Mouse (Mus musculus) cerebellum, adult 2 months (tissue): ENCODE results near the gene Dnajc11. TPM values are rescaled to one million over a fixed set of nuclear protein-coding genes. Genes with fewer than 3 reads are reported as not detected.
A peak's percentile ranks its signal among the peaks of the same experiment; 100 is the strongest.

Experiments used
- DNase-seq, 2 experiments: peaks; one replicate each; pipeline ENCODE4 v3.0.0; 2021
- H3K27ac ChIP-seq: fragments of 200-500 bp; 2 replicates; pipeline ENCODE4 v1.5.1; 2012; ENCODE audit warnings: low read length, control low read depth, inconsistent platforms; ENCODE audit not compliant: insufficient read depth
- H3K27me3 ChIP-seq: fragments of 200-500 bp; 2 replicates; pipeline ENCODE4 v1.6.1; 2012; ENCODE audit warnings: inconsistent platforms, mild to moderate bottlenecking, low read length, moderate library complexity; ENCODE audit not compliant: control insufficient read depth, insufficient read depth
- H3K4me1 ChIP-seq: fragments of 200-500 bp; 2 replicates; pipeline ENCODE4 v1.6.1; 2011; ENCODE audit warnings: low read length; ENCODE audit not compliant: control insufficient read depth, insufficient read depth
- H3K4me3 ChIP-seq: fragments of 200-500 bp; replicated peaks from 2 replicates; pipeline ENCODE3; 2011; ENCODE audit warnings: mild to moderate bottlenecking, low read depth, low read length, control low read depth; ENCODE audit not compliant: insufficient read depth
- CTCF ChIP-seq: fragments of 200-500 bp; IDR thresholded peaks from 2 replicates; pipeline ENCODE4 v1.5.1; 2011; ENCODE audit warnings: low read depth, mild to moderate bottlenecking, control low read depth, low read length, moderate library complexity, borderline replicate concordance; ENCODE audit not compliant: insufficient read depth
- POLR2A ChIP-seq: fragments of 200-500 bp; IDR thresholded peaks from 2 replicates; pipeline ENCODE4 v1.6.1; 2011; ENCODE audit warnings: low read length, control low read depth, borderline replicate concordance; ENCODE audit not compliant: insufficient read depth
- WGBS: fragments of 180-500 bp; shearing (Covaris S2); methylation state at CpG from one replicate; pipeline ENCODE4 v1.1.7; 2018; 5-methylcytosine and 5-hydroxymethylcytosine counted together
- polyA plus RNA-seq: library from polyadenylated mRNA; depleted of rRNA; stranded (reverse); fragments of >200 nt; gene quantifications from 2 replicates; pipeline ENCODE4 v1.2.3, GENCODE M21; 2012

Gene Dnajc11
- polyA plus RNA-seq, 1 experiment: 77.0 TPM

DNA sequence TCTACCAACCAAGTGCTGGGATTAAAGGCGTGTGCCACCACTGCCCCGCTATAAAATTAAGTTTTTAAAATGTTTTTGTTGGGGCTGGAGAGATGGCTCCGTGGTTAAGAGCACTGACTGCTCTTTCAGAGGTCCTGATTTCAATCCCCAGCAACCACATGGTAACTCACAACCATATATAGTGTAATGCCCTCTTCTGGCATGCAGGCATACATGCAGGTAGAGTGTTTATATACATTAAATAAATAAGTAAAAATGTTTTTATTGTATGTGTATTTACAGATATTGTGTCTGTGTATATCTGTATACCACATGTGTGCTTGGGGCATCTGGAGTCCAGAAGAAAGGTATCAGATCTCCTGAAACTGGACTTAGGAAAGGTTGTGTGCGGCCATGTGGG, 67.8 kb downstream of the Dnajc11 start:
- Histone ChIP-seq H3K4me1 (no peaks in the 10 kb centered on the region; the same call in 1 of the 2 replicates), H3K27me3 (no peaks in the 10 kb centered on the region), H3K4me3 (no peak overlapping the region), H3K27ac (no peak overlapping the region)
- WGBS: 69% methylated on average over 4 of the region's 4 CpGs
- TF ChIP-seq CTCF (no peak), POLR2A (no peak)
- no peak for DNase-seq

DNA sequence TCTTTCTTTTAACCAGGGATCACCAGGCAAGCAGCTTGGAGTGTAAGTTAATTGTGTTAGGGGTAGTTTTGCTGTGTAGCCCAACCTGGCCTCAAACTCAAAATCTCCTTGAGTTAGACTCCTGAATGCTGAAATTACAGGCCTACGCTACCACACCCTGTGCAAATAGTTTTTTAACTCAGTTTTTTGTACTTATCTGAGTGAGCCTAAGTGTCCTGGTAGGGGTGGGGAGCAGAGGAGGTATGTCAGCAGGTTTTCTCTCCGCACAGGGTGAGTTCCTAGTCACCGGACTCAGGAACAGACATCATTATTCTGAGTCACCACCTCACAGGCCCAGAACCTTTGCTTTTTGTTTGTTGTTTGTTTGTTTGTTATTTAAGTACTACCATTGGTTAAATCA, 68.6 kb downstream of the Dnajc11 start:
- H3K27me3 ChIP-seq: no peaks in the 10 kb centered on the region
- DNase-seq: no peak
- 96% methylated on average over 3 of the region's 3 CpGs for WGBS
- TF ChIP-seq POLR2A (no peak), CTCF (no peak)
- H3K4me3 ChIP-seq: no peak overlapping the region
- no peaks in the 10 kb centered on the region; the same call in 1 of the 2 replicates for H3K4me1 ChIP-seq
- no peak overlapping the region for H3K27ac ChIP-seq

DNA sequence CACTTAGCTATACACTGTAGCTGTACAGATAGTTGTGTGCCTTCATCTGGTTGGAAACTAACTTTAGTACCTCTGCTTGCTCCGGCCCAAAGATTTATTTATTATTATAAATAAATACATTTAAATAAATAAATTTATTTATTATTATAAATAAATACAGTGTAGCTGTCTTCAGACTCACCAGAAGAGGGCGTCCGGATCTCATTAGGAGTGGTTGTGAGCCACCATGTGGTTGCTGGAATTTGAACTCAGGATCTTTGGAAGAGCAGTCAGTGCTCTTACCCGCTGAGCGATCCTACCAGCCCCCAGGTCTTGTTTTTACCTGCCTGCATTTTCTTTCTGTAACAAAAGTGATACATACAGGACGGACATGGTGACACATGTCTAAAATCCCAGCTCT, 72.6 kb downstream of the Dnajc11 start:
- H3K4me3 ChIP-seq: no peak overlapping the region
- no peak for DNase-seq
- no peak overlapping the region for H3K27ac ChIP-seq
- TF ChIP-seq CTCF: peak; percentile 10; the same call in 1 of the 2 replicates
- no peak for TF ChIP-seq POLR2A
- H3K27me3 ChIP-seq: no peaks in the 10 kb centered on the region
- H3K4me1 ChIP-seq: peaks cover 5% of the 10 kb centered on the region
- 81% methylated on average over 6 of the region's 6 CpGs for WGBS

DNA sequence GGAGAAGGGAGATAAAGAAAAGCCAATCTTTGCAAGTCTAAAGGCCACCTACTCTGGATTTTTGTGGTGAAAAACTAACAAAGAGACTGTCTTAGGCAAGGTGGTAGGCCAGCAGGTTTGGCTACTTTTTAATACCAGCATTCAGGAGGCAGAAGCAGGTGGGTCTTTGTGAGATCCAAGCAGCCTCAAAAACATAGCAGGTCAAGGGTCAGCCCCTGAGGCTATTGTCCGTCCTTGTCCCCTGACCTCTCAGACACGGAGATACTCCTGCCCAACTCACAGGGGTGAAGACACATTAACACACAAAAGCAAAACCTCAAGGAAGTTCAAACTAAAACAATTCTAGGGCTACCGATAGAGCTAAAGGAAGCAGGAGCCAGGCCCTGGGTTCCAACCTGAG, 73.3 kb downstream of the Dnajc11 start:
- TF ChIP-seq POLR2A (no peak), CTCF (no peak)
- H3K27ac ChIP-seq: no peak overlapping the region
- 71% methylated on average over 3 of the region's 3 CpGs for WGBS
- H3K4me3 ChIP-seq: no peak overlapping the region
- no peaks in the 10 kb centered on the region for H3K27me3 ChIP-seq
- DNase-seq: no peak
- peaks cover 5% of the 10 kb centered on the region for H3K4me1 ChIP-seq

DNA sequence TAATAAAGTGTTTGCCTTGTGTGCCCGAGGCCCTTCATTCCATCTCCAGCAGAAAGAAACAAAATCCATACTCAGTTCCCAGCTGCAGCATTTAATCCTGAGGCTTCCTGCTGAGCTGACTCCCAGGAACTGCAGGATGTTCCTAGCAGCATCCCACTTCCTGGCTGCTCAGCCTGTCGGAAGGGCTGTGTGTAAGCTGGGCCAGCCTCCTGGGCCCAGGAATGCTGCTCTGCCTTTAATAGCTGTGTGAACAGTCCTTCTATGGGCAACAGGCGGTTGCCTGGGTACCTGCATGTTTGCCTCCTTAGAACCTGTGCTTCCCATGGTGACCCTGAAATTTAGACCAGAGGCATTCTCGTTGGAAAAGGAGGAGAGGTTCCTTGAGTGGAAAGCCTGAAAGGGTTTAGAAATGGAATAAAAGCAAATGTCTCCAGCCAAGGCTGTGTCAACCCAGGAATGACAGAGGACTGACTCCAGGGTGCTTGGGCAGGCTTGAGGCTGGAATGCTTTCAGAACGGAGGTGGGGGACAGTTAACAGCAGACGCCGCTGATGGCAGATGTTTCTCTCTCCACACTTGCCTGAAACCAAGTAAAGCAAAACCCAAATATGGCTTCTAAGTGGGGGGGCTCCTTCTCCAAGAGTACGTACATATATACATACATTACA, 74.1 kb downstream of the Dnajc11 start:
- Histone ChIP-seq H3K27ac (no peak overlapping the region), H3K4me1 (peaks cover 12% of the 10 kb centered on the region), H3K4me3 (peak overlapping the region; percentile 89), H3K27me3 (no peaks in the 10 kb centered on the region)
- WGBS: 28% methylated on average over 8 of the region's 8 CpGs
- no peak for TF ChIP-seq POLR2A
- no peak for TF ChIP-seq CTCF
- DNase-seq: peak in 1 of 2 experiments; percentile 31

DNA sequence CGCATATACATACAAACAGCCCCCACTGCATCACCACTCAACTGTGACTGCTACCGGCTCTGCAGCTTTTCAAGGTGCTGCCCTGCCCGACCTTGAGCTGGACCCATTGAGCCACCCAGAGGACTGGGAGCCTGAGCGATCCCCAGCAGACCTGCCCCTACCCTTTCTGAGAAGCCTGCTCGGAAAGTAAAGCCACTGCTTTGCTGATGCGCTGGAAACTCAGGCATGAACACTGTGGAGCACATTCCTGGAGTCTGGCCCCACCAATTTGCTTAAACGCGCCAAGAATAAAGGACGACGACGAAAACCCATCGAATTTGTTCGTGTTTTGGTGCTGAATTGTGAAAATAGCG, 74.6 kb downstream of the Dnajc11 start:
- peak; percentile 41 to 49 for DNase-seq
- under 1% methylated on average over 14 of the region's 14 CpGs for WGBS
- TF ChIP-seq CTCF: no peak
- no peak for TF ChIP-seq POLR2A
- H3K4me1 ChIP-seq: peaks cover 17% of the 10 kb centered on the region
- peak overlapping the region; percentile 56; the same call in 1 of the 2 replicates for H3K27ac ChIP-seq
- no peaks in the 10 kb centered on the region for H3K27me3 ChIP-seq
- peak overlapping the region; percentile 89 for H3K4me3 ChIP-seq

DNA sequence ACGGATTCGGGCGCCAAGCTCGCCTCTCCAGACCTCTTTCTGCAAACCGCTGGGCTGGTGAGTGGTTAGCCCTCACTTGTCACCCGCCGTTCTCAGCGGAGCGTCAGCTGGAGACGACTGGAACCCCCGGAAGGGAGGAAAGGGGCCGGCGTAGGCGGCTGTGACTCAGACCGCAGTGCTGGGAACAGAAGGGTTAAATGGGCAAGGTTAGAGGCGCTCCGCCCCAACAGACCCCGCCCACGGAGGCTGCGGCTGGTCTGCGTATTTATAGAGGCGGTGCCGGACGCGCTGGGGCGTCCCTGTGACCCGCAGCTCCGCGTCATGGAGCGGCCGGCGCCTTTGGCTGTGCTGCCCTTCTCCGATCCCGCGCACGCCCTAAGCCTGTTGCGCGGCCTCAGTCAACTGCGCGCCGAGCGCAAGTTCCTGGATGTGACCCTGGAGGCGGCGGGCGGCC, 75.2 kb downstream of the Dnajc11 start, which contains the start of gene Klhl21:
Gene Klhl21 (plus strand): TSS at position 182 of the 454 bp plus-strand sequence.
- TF ChIP-seq CTCF (no peak), POLR2A (peak; percentile 81)
- under 1% methylated on average over 44 of the region's 45 CpGs for WGBS
- peak; percentile 94 to 95 for DNase-seq
- H3K27me3 ChIP-seq: no peaks in the 10 kb centered on the region
- H3K4me3 ChIP-seq: peak within 1 kb of the TSS; percentile 89
- peaks cover 17% of the 10 kb centered on the region for H3K4me1 ChIP-seq
- H3K27ac ChIP-seq: peak within 1 kb of the TSS; percentile 80

DNA sequence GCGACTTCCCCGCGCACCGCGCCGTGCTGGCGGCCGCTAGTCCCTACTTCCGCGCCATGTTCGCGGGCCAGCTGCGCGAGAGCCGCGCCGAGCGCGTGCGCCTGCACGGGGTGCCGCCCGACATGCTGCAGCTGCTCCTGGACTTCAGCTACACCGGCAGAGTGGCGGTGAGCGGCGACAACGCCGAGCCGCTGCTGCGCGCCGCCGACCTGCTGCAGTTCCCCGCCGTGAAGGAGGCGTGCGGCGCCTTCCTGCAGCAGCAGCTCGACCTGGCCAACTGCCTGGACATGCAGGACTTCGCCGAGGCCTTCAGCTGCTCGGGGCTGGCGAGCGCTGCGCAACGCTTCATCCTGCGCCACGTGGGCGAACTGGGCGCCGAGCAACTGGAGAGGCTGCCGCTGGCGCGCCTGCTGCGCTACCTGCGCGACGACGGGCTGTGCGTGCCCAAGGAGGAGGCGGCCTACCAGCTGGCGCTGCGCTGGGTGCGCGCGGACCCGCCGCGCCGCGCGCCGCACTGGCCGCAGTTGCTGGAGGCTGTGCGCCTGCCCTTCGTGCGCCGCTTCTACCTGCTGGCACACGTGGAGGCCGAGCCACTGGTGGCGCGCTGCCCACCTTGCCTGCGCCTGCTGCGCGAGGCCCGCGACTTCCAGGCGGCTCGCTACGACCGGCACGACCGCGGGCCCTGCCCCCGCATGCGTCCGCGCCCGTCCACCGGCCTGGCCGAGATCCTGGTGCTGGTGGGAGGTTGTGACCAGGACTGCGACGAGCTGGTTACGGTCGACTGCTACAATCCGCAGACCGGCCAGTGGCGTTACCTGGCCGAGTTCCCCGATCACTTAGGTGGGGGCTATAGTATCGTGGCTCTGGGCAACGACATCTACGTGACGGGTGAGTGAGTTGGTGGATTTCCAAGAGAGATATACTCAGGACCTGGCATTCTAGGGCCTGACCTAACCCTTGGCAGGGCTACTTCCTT, 75.9 kb downstream of the Dnajc11 start:
- no peak for TF ChIP-seq CTCF
- 0 out of 2 replicates have a peak, but pooled peaks have one; percentile 10 for TF ChIP-seq POLR2A
- Histone ChIP-seq H3K4me3 (peak overlapping the region; percentile 89), H3K27me3 (no peaks in the 10 kb centered on the region), H3K27ac (peak overlapping the region; percentile 80), H3K4me1 (peaks cover 17% of the 10 kb centered on the region)
- WGBS: under 1% methylated on average over 115 of the region's 115 CpGs
- peak; percentile 79 to 81 for DNase-seq
